In the genomic region with DNA sequence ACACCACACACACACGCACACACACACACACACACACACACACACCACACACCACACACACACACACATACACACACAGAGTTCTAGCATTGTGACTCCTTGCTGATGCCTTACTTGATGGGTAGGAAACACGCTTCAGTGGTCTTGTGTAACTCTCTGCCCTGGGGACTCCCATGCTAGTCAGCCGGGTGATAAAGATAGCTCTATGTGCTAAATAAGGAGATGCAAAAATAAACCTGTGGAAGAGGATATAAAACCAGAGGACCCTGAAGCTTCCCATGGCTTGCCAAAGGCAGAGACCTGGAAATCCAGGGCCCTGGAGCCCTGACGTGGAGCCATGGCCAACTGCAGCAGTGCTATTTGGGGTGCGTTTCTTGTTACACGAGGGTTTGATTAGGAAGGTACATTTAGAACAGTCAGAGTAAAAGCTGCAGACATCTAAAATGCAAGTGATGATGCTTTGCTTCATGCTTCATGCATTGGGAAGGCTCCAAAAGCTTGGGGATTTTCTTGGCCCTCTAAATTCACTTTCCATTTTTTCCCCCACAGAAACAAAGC, we compare ENCODE assay signal across 9 mouse cellular contexts. TPM values are rescaled to one million over a fixed set of nuclear protein-coding genes. Genes with fewer than 3 reads are reported as not detected.
DNase-seq lines count a peak whose midpoint lies in the region; ATAC-seq and TF ChIP-seq lines count a peak whose summit lies in the region.
"Had no signal": no experiment of that assay in that cellular context is flagged by ENCODE, and none has a peak within 500 bp of the region (broad histone marks: within the 10 kb centered on the region; RNA-seq: fewer than 3 reads in every experiment).

No protein-coding gene starts in this region.

- H3K9ac ChIP-seq in hindbrain, embryonic 14.5 days, result no peak overlapping the region

- TF ChIP-seq CTCF in spleen, adult 2 months (IDR thresholded peaks at IDR 0.05; ENCODE audit: extremely low read depth, insufficient read depth, insufficient read length, insufficient replicate concordance), result no peak

- TF ChIP-seq POLR2A in spleen, adult 2 months (IDR thresholded peaks at IDR 0.05; ENCODE audit: low read depth, low read length), result no peak

- DNase-seq in heart, adult 11 months, result peak; percentile 96
- no peak for DNase-seq in heart, postnatal 25 days (ENCODE audit: low spot score)
- DNase-seq in spleen, adult 2 months (ENCODE audit: low read depth in 1 of 2, low spot score in 2 of 2), result peak; percentile 48 to 74
- no peak for DNase-seq in spleen, postnatal 14 days (ENCODE audit: low spot score in 2 of 2)
- peak; percentile 25 to 52 for DNase-seq in left cerebral cortex, adult 8-10 months (ENCODE audit: low spot score in 2 of 2)
- no peak for DNase-seq in ovary, postnatal 10 days (ENCODE audit: low spot score)
- no peak for DNase-seq in hindbrain, embryonic 14.5 days (ENCODE audit: low spot score)
- no peak for DNase-seq in kidney, postnatal 10 days

- H3K36me3 ChIP-seq in spleen, adult 2 months (ENCODE audit: control insufficient read depth, insufficient read depth, low read length), result no peaks in the 10 kb centered on the region
- no peaks in the 10 kb centered on the region for H3K36me3 ChIP-seq in hindbrain, embryonic 14.5 days (replicated peaks; ENCODE audit: control insufficient read depth, insufficient read depth)

- H3K4me2 ChIP-seq in hindbrain, embryonic 14.5 days (replicated peaks), result no peak overlapping the region

- H3K4me1 ChIP-seq in spleen, adult 2 months (ENCODE audit: control insufficient read depth, insufficient read depth, insufficient read length), result peaks cover 12% of the 10 kb centered on the region
- H3K4me1 ChIP-seq in hindbrain, embryonic 14.5 days (replicated peaks; ENCODE audit: control insufficient read depth, insufficient read depth, low read length), result peaks cover 6% of the 10 kb centered on the region; the same call in 1 of the 2 replicates

- no peak for ATAC-seq in hindbrain, embryonic 14.5 days (ENCODE audit: low FRiP score)

- no peaks in the 10 kb centered on the region for H3K9me3 ChIP-seq in hindbrain, embryonic 14.5 days (ENCODE audit: control insufficient read depth, low read length)

- H3K4me3 ChIP-seq in spleen, adult 2 months (ENCODE audit: extremely low read depth, insufficient read depth, insufficient read length), result no peak overlapping the region
- H3K4me3 ChIP-seq in hindbrain, embryonic 14.5 days (replicated peaks; ENCODE audit: low read length), result no peak overlapping the region

- WGBS in spleen, adult 2 months, result 42% methylated on average over 6 of the region's 6 CpGs
- WGBS in hindbrain, embryonic 14.5 days, result 86% methylated on average over 6 of the region's 6 CpGs

- intact Hi-C loops in heart, postnatal 25 days (cut with DNase I), result no loop called here

- H3K27me3 ChIP-seq in spleen, adult 2 months (ENCODE audit: control insufficient read depth, insufficient read depth, low read length), result no peaks in the 10 kb centered on the region
- no peaks in the 10 kb centered on the region for H3K27me3 ChIP-seq in hindbrain, embryonic 14.5 days (ENCODE audit: control insufficient read depth, insufficient read depth, low read length)

- H3K27ac ChIP-seq in spleen, adult 2 months (ENCODE audit: insufficient read depth, low read length), result peak overlapping the region; percentile 66
- no peak overlapping the region for H3K27ac ChIP-seq in hindbrain, embryonic 14.5 days
- H3K27ac ChIP-seq: macrophage had no signal

RNA-seq across cellular contexts. Expression of a gene that starts 7.4 kb away (rescaled TPM):
- 10 to 100 TPM; 25.2 to 29.7 TPM for total RNA-seq in heart, postnatal 25 days (2021)
- polyA plus RNA-seq in spleen, adult 2 months (2012; rRNA removed), result 9.8 TPM in 2 replicates
- total RNA-seq in left cerebral cortex, adult 8-10 months (2022), result 10 to 100 TPM; 13.3 to 23.8 (median 18.6) TPM
- 7.2 and 8.6 TPM in 2 replicates for polyA plus RNA-seq in hindbrain, embryonic 14.5 days (2014; fragmentation: Nextera tagmentation; extraction: Ambion mirVana)

Comparison
In these comparisons a context has a peak if more than half of its experiments do, and no peak if none do; other contexts are left out.
1. DNase-seq: peak in heart, adult 11 months (single experiment), spleen, adult 2 months (2 of 2) and left cerebral cortex, adult 8-10 months (2 of 2); none in heart, postnatal 25 days (single experiment), spleen, postnatal 14 days (0 of 2), ovary, postnatal 10 days (single experiment), hindbrain, embryonic 14.5 days (single experiment) and kidney, postnatal 10 days (single experiment).